Mouse (Mus musculus) bone marrow macrophage, adult 2 months (primary cell): Measurements from ENCODE around the gene Vps18.

Experiments used
- CTCF ChIP-seq: IDR thresholded peaks from 2 replicates; pipeline ENCODE4 v1.5.1; 2012; ENCODE audit warnings: low read depth, mild to moderate bottlenecking, low read length, moderate library complexity
- POLR2A ChIP-seq: IDR thresholded peaks from 2 replicates; pipeline ENCODE4 v1.6.1; 2012; ENCODE audit warnings: mild to moderate bottlenecking, low read depth, low read length, borderline replicate concordance

GRCm38 (mm10) chr2:119249592-119250061 lies 38.9 kb upstream of the Vps18 start:
- TF ChIP-seq POLR2A (no peak), CTCF (no peak)
